Mouse (Mus musculus) spleen, adult 2 months (tissue): Measurements from ENCODE around the gene Zbtb11. TPM values are rescaled to one million over a fixed set of nuclear protein-coding genes. Genes with fewer than 3 reads are reported as not detected.

Experiments used
- DNase-seq, 2 experiments: peaks; one replicate each; pipeline versions ENCODE4 v3.0.0 to v3.0.0-alpha.2; 2012 to 2021; ENCODE audit warnings: low spot score in 2 of 2, low read depth in 1 of 2
- H3K27ac ChIP-seq: fragments of 200-500 bp; 2 replicates; pipeline ENCODE4 v1.5.1; 2012; ENCODE audit warnings: low read length, inconsistent platforms; ENCODE audit not compliant: insufficient read depth
- H3K27me3 ChIP-seq: fragments of 200-500 bp; 2 replicates; pipeline ENCODE4 v1.6.1; 2012; ENCODE audit warnings: mild to moderate bottlenecking, moderate library complexity, low read length, inconsistent platforms; ENCODE audit not compliant: control insufficient read depth, insufficient read depth
- H3K36me3 ChIP-seq: fragments of 200-500 bp; 2 replicates; pipeline ENCODE4 v1.6.1; 2012; ENCODE audit warnings: mild to moderate bottlenecking, low read length, inconsistent platforms; ENCODE audit not compliant: control insufficient read depth, insufficient read depth
- H3K4me1 ChIP-seq: fragments of 200-500 bp; 2 replicates; pipeline ENCODE4 v1.6.1; 2011; ENCODE audit warnings: inconsistent platforms; ENCODE audit not compliant: control insufficient read depth, insufficient read depth, insufficient read length
- H3K4me3 ChIP-seq: fragments of 200-500 bp; 2 replicates; pipeline ENCODE4 v1.5.1; 2011; ENCODE audit warnings: mild to moderate bottlenecking, inconsistent platforms; ENCODE audit not compliant: insufficient read depth, insufficient read length; ENCODE audit errors: extremely low read depth
- CTCF ChIP-seq: fragments of 200-500 bp; IDR thresholded peaks from 2 replicates; pipeline ENCODE4 v1.5.1; 2011; ENCODE audit warnings: mild to moderate bottlenecking, inconsistent platforms; ENCODE audit not compliant: insufficient read depth, insufficient read length, insufficient replicate concordance; ENCODE audit errors: extremely low read depth
- POLR2A ChIP-seq: fragments of 200-500 bp; IDR thresholded peaks from 2 replicates; pipeline ENCODE4 v1.6.1; 2011; ENCODE audit warnings: low read depth, low read length, inconsistent platforms
- WGBS: fragments of 180-500 bp; shearing (Covaris S2); methylation state at CpG from one replicate; pipeline ENCODE4 v1.1.7; 2018; 5-methylcytosine and 5-hydroxymethylcytosine counted together
- polyA plus RNA-seq: library from polyadenylated mRNA; depleted of rRNA; stranded (reverse); fragments of >200 nt; gene quantifications from 2 replicates; pipeline ENCODE4 v1.2.3, GENCODE M21; 2012; rRNA removed

Gene Zbtb11
- polyA plus RNA-seq: 3.9 and 4.7 TPM in 2 replicates

GRCm38 (mm10) chr16:55973431-55974255 is at the start of gene Zbtb11:
Gene Zbtb11 (plus strand): TSS chr16:55973883.
- H3K36me3 ChIP-seq: peaks cover 19% of the 10 kb centered on the region
- under 1% methylated on average over 82 of the region's 86 CpGs for WGBS

DNA sequence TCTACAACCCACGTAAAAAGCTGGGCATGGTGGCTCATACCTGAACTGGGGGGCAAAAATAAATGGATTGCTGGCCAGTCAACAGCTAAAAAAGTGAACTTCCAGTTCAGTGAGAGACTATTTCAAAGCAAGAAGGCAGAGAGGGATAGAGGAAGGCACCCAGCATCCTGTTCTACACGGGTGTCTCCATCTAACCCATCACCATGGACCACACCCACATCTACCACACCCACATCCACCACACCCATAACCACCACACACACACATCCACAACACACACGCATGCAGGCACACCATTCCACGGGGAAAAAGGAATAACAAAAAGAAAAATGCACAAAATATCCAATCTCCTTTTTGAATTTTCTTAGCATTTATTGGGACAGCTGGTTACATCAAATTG is 49.7 kb upstream of the Zbtb11 start:
- peaks cover 2% of the 10 kb centered on the region; the same call in 1 of the 2 replicates for H3K4me1 ChIP-seq
- WGBS: 68% methylated on average over 4 of the region's 4 CpGs
- no peak overlapping the region for H3K4me3 ChIP-seq
- 0 out of 2 replicates have a peak overlapping the region, but pooled peaks have one; percentile 6 for H3K27ac ChIP-seq
- H3K36me3 ChIP-seq: peaks cover 2% of the 10 kb centered on the region; the same call in 1 of the 2 replicates
- H3K27me3 ChIP-seq: no peaks in the 10 kb centered on the region
- DNase-seq: no peak
- no peak for TF ChIP-seq POLR2A

More at GRCm38 (mm10) chr16:55973431-55974255, at the start of gene Zbtb11:
- H3K4me3 ChIP-seq: peak within 1 kb of the TSS; percentile 90
- H3K4me1 ChIP-seq: peaks cover 7% of the 10 kb centered on the region; the same call in 1 of the 2 replicates
- peak; percentile 98 to 99 for DNase-seq
- TF ChIP-seq CTCF: no peak
- TF ChIP-seq POLR2A: peak; percentile 68
- peak within 1 kb of the TSS; percentile 95 for H3K27ac ChIP-seq
- no peaks in the 10 kb centered on the region for H3K27me3 ChIP-seq

GRCm38 (mm10) chr16:55933681-55934343 is 39.9 kb upstream of the Zbtb11 start:
- Histone ChIP-seq H3K4me1 (no peaks in the 10 kb centered on the region), H3K27me3 (no peaks in the 10 kb centered on the region), H3K36me3 (no peaks in the 10 kb centered on the region), H3K27ac (peak overlapping the region; percentile 51), H3K4me3 (peak overlapping the region; percentile 77)
- TF ChIP-seq POLR2A: no peak
- no peak for TF ChIP-seq CTCF
- under 1% methylated on average over 32 of the region's 32 CpGs for WGBS
- DNase-seq: peak in 1 of 2 experiments; percentile 49

- TF ChIP-seq POLR2A (peak; percentile 44), CTCF (no peak)
- H3K36me3 ChIP-seq: no peaks in the 10 kb centered on the region
- DNase-seq: peak; percentile 83 to 90
- H3K4me3 ChIP-seq: peak within 1 kb of the TSS; percentile 77
- H3K27ac ChIP-seq: peak within 1 kb of the TSS; percentile 51
- under 1% methylated on average over 24 of the region's 24 CpGs for WGBS
- no peaks in the 10 kb centered on the region for H3K4me1 ChIP-seq
- H3K27me3 ChIP-seq: no peaks in the 10 kb centered on the region
Observed at GRCm38 (mm10) chr16:55934453-55935037, 39.1 kb upstream of the Zbtb11 start, which contains the start of gene Cep97. Gene Cep97 (minus strand): TSS chr16:55934855.

GRCm38 (mm10) chr16:55938761-55939160 is 34.9 kb upstream of the Zbtb11 start:
- no peaks in the 10 kb centered on the region for H3K27me3 ChIP-seq
- H3K27ac ChIP-seq: no peak overlapping the region
- WGBS: 90% methylated on average over 4 of the region's 4 CpGs
- no peaks in the 10 kb centered on the region for H3K36me3 ChIP-seq
- TF ChIP-seq POLR2A (no peak), CTCF (no peak)
- no peaks in the 10 kb centered on the region for H3K4me1 ChIP-seq
- no peak overlapping the region for H3K4me3 ChIP-seq
- DNase-seq: no peak

GRCm38 (mm10) chr16:55939703-55940102 is 34.0 kb upstream of the Zbtb11 start:
- Histone ChIP-seq H3K36me3 (no peaks in the 10 kb centered on the region), H3K4me3 (no peak overlapping the region), H3K27ac (no peak overlapping the region), H3K4me1 (no peaks in the 10 kb centered on the region), H3K27me3 (no peaks in the 10 kb centered on the region)
- TF ChIP-seq POLR2A: no peak
- no peak for TF ChIP-seq CTCF
- 77% methylated on average over 6 of the region's 6 CpGs for WGBS
- DNase-seq: no peak

- WGBS: 94% methylated on average over 4 of the region's 4 CpGs
- no peaks in the 10 kb centered on the region for H3K36me3 ChIP-seq
Observed at GRCm38 (mm10) chr16:55940781-55941180, 32.9 kb upstream of the Zbtb11 start.

More at GRCm38 (mm10) chr16:55940781-55941180, 32.9 kb upstream of the Zbtb11 start:
- no peak for TF ChIP-seq POLR2A
- no peak for TF ChIP-seq CTCF
- Histone ChIP-seq H3K4me1 (no peaks in the 10 kb centered on the region), H3K27ac (no peak overlapping the region), H3K27me3 (no peaks in the 10 kb centered on the region), H3K4me3 (no peak overlapping the region)
- DNase-seq: no peak
